Mouse (Mus musculus) ES-Bruce4 (cell line): ENCODE measurements around the gene 2310022A10Rik. TPM values are rescaled to one million over a fixed set of nuclear protein-coding genes. Genes with fewer than 3 reads are reported as not detected.

Experiments
- H3K27ac ChIP-seq: 2 replicates; pipeline ENCODE4 v1.5.1; 2012; ENCODE audit warnings: low read length, inconsistent platforms; ENCODE audit not compliant: insufficient read depth
- H3K27me3 ChIP-seq: 2 replicates; pipeline ENCODE4 v1.6.1; 2012; ENCODE audit warnings: mild to moderate bottlenecking, low read length, inconsistent platforms; ENCODE audit not compliant: control insufficient read depth, poor library complexity, insufficient read depth, severe bottlenecking
- H3K36me3 ChIP-seq: 2 replicates; pipeline ENCODE4 v1.6.1; 2012; ENCODE audit warnings: inconsistent platforms, mild to moderate bottlenecking, low read length, moderate library complexity; ENCODE audit not compliant: control insufficient read depth, poor library complexity, insufficient read depth, severe bottlenecking
- H3K4me1 ChIP-seq: one replicate; pipeline ENCODE4 v1.8.1; 2011; ENCODE audit warnings: low read length; ENCODE audit not compliant: control insufficient read depth, insufficient read depth
- H3K4me3 ChIP-seq: 2 replicates; pipeline ENCODE4 v1.5.1; 2011; ENCODE audit warnings: low read depth, mild to moderate bottlenecking, low read length
- H3K9ac ChIP-seq: 2 replicates; pipeline ENCODE4 v1.6.1; 2012; ENCODE audit warnings: low read depth, mild to moderate bottlenecking, inconsistent platforms; ENCODE audit not compliant: poor library complexity, severe bottlenecking
- H3K9me3 ChIP-seq: replicated peaks from 2 replicates; pipeline ENCODE4 v1.6.1; 2012; ENCODE audit warnings: mild to moderate bottlenecking, low read length, inconsistent platforms; ENCODE audit not compliant: control insufficient read depth, poor library complexity, insufficient read depth, severe bottlenecking
- CTCF ChIP-seq: IDR thresholded peaks from one replicate; pipeline ENCODE4 v1.8.1; 2011; ENCODE audit warnings: low read depth, low read length
- EP300 ChIP-seq: IDR thresholded peaks from 2 replicates; pipeline ENCODE4 v1.6.1; 2011; ENCODE audit warnings: low read depth, low read length; ENCODE audit not compliant: insufficient read depth
- POLR2A ChIP-seq: IDR thresholded peaks from one replicate; pipeline ENCODE4 v1.8.1; 2011; ENCODE audit warnings: low read length; ENCODE audit not compliant: insufficient read depth
- polyA plus RNA-seq: library from polyadenylated mRNA; stranded (reverse); fragments of >200 nt; gene quantifications from 2 replicates; pipeline ENCODE4 v1.2.4, GENCODE M21; 2011; ENCODE audit warnings: low read depth; ENCODE audit not compliant: missing spikeins, insufficient read depth, insufficient read length

2310022A10Rik gene
- polyA plus RNA-seq, 1 experiment = 36.7 TPM

DNA sequence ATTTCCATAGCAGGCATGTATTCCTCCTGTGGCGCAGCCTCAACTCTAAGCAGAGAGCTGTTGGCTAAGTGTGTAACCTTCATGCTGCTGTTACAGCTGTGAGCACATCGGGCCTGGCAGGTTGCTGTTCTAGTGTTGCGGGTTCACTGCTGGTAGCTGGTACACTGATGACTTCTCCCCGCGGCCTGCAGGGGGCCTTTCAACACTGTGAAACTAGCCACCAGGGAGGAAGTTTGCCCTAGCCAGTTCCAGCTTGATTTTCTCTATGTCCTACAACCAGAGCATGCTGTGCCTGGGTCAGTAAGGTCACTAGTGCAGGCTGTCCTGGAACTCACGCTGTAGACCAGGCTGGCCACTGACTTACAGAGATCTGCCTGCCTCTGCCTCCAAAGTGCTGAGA lies 23.9 kb downstream of the 2310022A10Rik start:
- H3K36me3 ChIP-seq = peaks cover 24% of the 10 kb centered on the region

DNA sequence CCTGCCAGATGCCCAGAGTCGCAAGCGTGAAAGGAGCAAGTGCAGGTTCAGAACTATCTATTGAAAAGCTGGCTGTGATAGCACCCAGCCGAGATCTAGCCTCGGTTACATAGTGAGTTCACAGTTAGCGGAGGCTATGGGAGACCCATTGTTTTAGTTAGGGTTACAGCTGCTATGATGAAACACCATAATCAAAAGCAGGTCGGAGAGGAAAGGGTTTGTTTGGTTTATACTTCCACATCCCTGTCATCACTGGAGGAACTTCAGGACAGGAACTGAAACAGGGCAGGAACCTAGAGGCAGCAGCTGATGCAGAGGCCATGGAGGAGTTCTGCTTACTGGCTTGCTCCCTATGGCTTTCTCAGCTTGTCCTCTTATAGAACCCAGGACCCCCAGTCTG lies 24.6 kb downstream of the 2310022A10Rik start:
- peaks cover 24% of the 10 kb centered on the region for H3K36me3 ChIP-seq
- TF ChIP-seq POLR2A = no peak
- no peak for TF ChIP-seq CTCF
- TF ChIP-seq EP300 = no peak
- no peak overlapping the region for H3K27ac ChIP-seq

More for the DNA sequence above, 23.9 kb downstream of the 2310022A10Rik start:
- TF ChIP-seq POLR2A = no peak
- 0 out of 2 replicates have a peak, but pooled peaks have one; percentile 25 for TF ChIP-seq EP300
- TF ChIP-seq CTCF = peak; percentile 68
- Histone ChIP-seq H3K4me3 (no peak overlapping the region), H3K27ac (no peak overlapping the region), H3K4me1 (peaks cover 2% of the 10 kb centered on the region), H3K9ac (no peak overlapping the region), H3K9me3 (no peaks in the 10 kb centered on the region), H3K27me3 (no peaks in the 10 kb centered on the region)

DNA sequence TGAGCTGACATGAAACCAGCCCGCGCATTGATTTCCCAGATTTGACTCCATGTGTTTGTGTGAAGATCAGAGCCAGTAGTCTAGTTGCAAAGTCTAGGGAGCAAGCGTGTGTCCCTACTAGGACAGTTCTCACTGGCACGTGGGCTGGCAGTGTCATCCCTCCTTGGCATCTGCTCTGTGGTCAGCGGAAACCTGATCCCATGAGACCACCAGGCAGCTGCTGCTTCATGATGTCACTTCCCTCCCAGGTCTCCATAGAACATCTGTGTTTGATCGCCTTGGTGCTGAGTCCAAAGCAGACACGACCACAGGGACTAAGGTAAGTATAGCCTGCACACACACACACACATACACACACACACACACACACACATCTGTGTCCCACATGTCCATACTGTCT lies 25.4 kb downstream of the 2310022A10Rik start:
- no peak overlapping the region for H3K4me3 ChIP-seq
- no peak overlapping the region for H3K27ac ChIP-seq
- H3K27me3 ChIP-seq = no peaks in the 10 kb centered on the region
- no peaks in the 10 kb centered on the region for H3K9me3 ChIP-seq
- no peaks in the 10 kb centered on the region for H3K4me1 ChIP-seq
- no peak for TF ChIP-seq EP300
- TF ChIP-seq CTCF = no peak
- TF ChIP-seq POLR2A = no peak
- no peak overlapping the region for H3K9ac ChIP-seq
- H3K36me3 ChIP-seq = peaks cover 24% of the 10 kb centered on the region

More for the DNA sequence above, 24.6 kb downstream of the 2310022A10Rik start:
- Histone ChIP-seq H3K4me3 (no peak overlapping the region), H3K27me3 (no peaks in the 10 kb centered on the region), H3K4me1 (no peaks in the 10 kb centered on the region), H3K9ac (no peak overlapping the region), H3K9me3 (no peaks in the 10 kb centered on the region)

DNA sequence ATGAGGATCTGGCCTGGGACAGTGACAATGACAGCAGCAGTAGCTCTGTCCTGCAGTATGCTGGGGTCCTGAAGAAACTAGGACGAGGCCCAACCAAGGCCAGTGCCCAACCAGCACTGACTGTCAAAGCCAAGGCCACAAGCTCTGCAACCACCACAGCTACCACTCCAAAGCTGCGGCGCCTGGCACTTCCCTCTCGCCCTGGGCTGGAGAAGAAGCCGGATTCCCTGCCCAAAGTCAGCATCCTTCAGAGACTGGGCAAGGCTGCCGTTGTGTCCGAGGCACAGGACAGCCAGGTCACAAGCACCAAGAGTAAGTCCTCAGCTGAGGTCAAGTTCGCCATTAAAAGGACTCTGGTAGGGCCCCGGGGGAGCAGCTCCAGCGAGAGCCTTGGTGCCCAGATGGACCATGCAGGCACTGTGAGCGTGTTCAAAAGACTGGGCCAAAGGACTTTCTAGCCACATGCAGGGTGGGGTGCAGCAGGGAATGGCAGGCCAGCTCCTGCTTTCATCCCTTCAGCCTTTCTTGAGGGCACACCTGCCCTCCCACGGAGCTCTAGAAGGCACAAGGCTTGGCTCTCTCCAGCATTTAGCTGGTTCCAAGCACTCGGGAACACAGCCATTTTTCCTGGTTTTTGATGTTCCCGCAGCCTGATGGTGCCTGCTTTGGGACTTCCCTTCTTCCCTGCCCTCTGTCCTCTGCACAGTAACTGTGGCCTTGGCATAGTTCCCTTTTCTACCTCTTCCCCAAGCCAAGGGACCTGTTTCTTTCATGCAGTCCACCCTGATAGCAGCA lies 27.5 kb downstream of the 2310022A10Rik start:
- H3K27ac ChIP-seq = no peak overlapping the region
- H3K4me3 ChIP-seq = no peak overlapping the region
- H3K27me3 ChIP-seq = no peaks in the 10 kb centered on the region
- H3K9ac ChIP-seq = no peak overlapping the region
- peaks cover 28% of the 10 kb centered on the region for H3K36me3 ChIP-seq
- H3K4me1 ChIP-seq = no peaks in the 10 kb centered on the region
- H3K9me3 ChIP-seq = no peaks in the 10 kb centered on the region
- no peak for TF ChIP-seq EP300
- TF ChIP-seq POLR2A = no peak
- no peak for TF ChIP-seq CTCF

DNA sequence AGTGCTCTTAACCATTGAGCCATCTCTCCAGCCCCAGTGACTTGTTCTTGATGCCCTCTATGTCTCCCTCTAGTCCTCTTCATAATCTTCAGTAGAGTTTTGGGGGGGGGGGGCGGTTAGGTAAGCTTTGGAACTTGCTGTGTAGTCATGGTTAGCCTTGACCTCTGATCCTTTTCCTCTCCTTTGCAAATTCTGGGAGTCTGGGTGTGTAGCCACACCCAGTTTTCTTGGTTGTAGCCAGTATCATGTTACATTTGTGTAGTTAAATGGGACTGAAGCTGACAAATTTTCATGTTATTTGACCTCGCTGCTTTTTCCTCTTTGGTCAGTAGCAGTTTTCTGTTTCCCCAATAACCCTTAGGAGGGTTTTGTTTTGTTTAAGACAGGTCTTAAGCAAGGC lies 33.8 kb downstream of the 2310022A10Rik start:
- Histone ChIP-seq H3K4me3 (no peak overlapping the region), H3K4me1 (no peaks in the 10 kb centered on the region), H3K9ac (0 out of 2 replicates have a peak overlapping the region, but pooled peaks have one; percentile 35), H3K27me3 (no peaks in the 10 kb centered on the region), H3K9me3 (no peaks in the 10 kb centered on the region), H3K36me3 (0 out of 2 replicates have a peak, but pooled peaks cover 4% of the 10 kb centered on the region), H3K27ac (peak overlapping the region; percentile 98)
- TF ChIP-seq CTCF (no peak), POLR2A (no peak)

DNA sequence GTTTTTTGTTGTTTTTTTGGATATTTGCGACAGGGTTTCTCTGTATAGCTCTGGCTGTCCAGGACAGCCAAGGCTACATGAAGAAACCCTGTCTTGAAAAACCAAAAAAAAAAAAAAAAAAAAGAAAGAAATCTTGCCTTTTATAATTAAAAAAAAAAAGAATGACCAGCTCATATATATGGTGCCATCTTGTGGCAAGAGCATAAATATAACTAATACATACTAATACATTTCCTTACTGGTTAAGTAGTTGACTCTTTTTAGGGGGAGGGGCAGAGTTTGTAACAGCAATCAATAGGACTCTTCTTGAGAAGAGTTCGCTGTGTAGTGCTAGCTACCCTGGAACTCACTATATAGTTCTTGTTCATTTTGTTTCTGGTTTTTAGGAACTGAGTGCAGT lies 34.7 kb downstream of the 2310022A10Rik start:
- no peaks in the 10 kb centered on the region for H3K27me3 ChIP-seq
- no peak overlapping the region for H3K9ac ChIP-seq
- no peaks in the 10 kb centered on the region for H3K4me1 ChIP-seq
- H3K9me3 ChIP-seq = no peaks in the 10 kb centered on the region
- 0 out of 2 replicates have a peak, but pooled peaks cover 4% of the 10 kb centered on the region for H3K36me3 ChIP-seq
- H3K4me3 ChIP-seq = no peak overlapping the region
- TF ChIP-seq CTCF = no peak
- no peak for TF ChIP-seq EP300
- no peak for TF ChIP-seq POLR2A
- H3K27ac ChIP-seq = peak overlapping the region; percentile 98
